Mouse (Mus musculus): ENCODE data around the gene Slit3. TPM values are rescaled to one million over a fixed set of nuclear protein-coding genes. Genes with fewer than 3 reads are reported as not detected.

Gene Slit3
- polyA plus RNA-seq, 1 experiment from 2014 or later: 0.03 TPM

DNA sequence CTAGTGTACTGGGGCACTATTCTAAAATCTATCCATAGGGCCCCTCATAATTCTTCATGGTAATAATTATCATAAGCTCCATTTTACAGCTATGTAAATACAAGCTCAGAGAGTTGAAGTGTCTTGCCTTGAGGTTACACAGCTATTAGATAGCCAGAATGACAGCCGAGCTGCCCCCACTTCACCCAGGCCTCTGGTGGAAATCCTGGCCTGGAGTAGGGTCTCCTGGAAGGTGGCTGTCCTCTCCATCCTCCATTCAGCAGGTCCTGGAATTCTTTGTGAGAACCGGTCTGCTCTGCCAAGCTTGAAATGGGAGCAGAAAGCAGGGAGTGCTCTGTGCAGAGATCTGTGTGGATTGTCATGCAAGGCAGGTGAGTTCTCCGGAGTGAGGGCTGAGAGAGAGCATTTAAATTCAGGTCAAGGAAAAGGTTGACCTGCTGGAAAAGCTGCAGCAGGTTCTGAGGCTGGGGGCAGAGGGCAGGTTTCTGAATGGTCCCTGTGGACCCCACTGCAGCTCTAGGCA is 517.9 kb downstream of the Slit3 start:
- ChIA-PET POLR2A (no interaction called here), CTCF (interaction anchor here (1.2 kb wide), 1 partner anchor 25 kb away, joined by 3 read pairs; no protein-coding TSS in a partner anchor)
- H3K27me3 ChIP-seq: peaks cover 6% of the 10 kb centered on the region
- no peak for TF ChIP-seq CTCF (IDR thresholded peaks at IDR 0.05)
- in situ Hi-C loops (cut with MboI; ENCODE audit: low pct_unique_long_range_greater_than_20kb): no loop called here
- no peak for ATAC-seq
- DNase-seq (ENCODE audit: low read depth, low spot score): no peak

DNA sequence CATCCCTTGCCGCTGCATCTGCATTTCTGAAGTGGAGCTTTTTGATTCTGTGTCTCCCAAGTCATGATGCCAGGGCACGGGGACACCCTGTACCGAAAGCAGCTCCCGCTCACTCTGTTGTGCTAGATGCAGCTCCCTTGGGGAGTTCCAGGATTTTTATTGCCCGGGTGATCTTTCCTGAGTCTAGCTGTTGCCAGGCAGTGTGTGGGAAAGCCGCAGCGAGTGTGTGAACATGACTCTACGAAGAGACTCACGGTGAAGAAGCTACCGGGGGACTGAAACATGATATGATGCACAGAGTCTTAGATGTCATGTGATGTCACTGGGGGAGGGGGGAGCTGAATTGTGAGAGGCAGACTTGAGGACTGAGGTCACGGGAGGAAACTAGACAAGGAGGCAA is 518.4 kb downstream of the Slit3 start:
- POLR2A ChIA-PET: no interaction called here

DNA sequence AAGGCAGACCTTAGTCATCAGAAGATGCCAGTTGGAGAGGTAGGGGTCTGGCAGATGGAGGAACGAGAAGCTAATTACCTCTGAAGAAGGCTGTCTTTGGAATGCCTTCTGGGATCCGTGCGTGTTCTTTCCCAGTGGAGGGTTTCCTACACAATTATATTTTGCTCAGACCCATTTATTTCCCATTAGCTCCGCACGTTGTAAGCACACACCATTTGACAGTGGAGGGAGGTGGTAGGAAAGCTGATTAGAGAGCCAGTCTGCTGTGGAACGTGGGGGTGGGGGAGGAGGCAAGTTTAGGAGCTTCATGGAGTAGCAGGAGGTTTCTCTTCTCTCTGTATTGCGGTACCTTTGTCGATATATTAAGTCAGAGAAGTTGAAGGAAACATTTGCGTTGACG is 530.3 kb downstream of the Slit3 start:
- CTCF ChIA-PET: no interaction called here
- in situ Hi-C loops (cut with MboI; ENCODE audit: low pct_unique_long_range_greater_than_20kb): no loop called here

More for the DNA sequence above, 518.4 kb downstream of the Slit3 start:
- peaks cover 9% of the 10 kb centered on the region for H3K27me3 ChIP-seq
- TF ChIP-seq CTCF (IDR thresholded peaks at IDR 0.05): no peak
- in situ Hi-C loops (cut with MboI; ENCODE audit: low pct_unique_long_range_greater_than_20kb): no loop called here
- CTCF ChIA-PET: interaction anchor here (1.2 kb wide), 1 partner anchor 24 kb away, joined by 3 read pairs; no protein-coding TSS in a partner anchor
- no peak for ATAC-seq
- DNase-seq (ENCODE audit: low read depth, low spot score): no peak

DNA sequence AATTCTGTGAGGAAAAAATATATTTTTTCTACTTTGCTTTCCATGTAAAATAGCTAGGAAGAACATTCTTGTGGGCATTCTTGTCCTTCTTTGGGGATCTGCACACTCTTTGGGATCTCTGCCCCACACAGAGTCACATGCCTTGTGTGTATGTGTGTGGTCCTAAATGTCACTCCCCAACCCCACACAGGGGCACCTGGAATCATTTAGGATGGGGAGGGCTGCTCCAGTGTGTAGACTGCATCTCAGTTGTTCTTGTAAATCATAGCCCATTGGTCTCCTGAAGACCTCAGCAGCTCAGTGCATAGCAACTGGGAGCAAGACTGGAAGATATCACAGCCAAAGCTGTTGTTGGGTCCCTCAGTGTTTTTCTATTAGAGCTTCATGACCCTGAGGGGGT is 534.8 kb downstream of the Slit3 start:
- POLR2A ChIA-PET: no interaction called here
- in situ Hi-C loops (cut with MboI; ENCODE audit: low pct_unique_long_range_greater_than_20kb): no loop called here
- peaks cover 9% of the 10 kb centered on the region for H3K27me3 ChIP-seq
- DNase-seq (ENCODE audit: low read depth, low spot score) (no peak), ATAC-seq (no peak)
- no peak for TF ChIP-seq CTCF (IDR thresholded peaks at IDR 0.05)
- CTCF ChIA-PET: no interaction called here

More for the DNA sequence above, 530.3 kb downstream of the Slit3 start:
- ATAC-seq (no peak), DNase-seq (ENCODE audit: low read depth, low spot score) (no peak)
- H3K27me3 ChIP-seq: peaks cover 7% of the 10 kb centered on the region
- POLR2A ChIA-PET: no interaction called here
- TF ChIP-seq CTCF (IDR thresholded peaks at IDR 0.05): no peak

DNA sequence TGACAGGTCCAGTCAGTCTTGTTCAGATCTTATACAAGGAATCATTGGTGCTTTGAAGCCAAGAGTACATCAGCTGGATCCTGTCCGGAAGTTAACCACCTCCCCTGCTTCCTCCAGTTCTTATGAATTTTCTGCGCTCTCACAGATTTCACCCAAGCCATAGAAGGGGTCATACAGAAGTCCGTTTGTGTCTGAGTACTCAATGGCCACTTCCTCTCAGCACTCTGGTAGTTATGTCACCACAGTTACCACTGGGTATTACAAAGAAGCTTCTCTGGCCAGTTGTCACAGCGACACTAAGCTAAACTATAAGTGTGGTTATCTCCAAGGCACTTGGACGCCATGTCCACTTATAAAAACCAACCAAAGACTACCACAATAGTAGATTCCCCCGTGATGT is 536.6 kb downstream of the Slit3 start:
- no peak for ATAC-seq
- no peak for TF ChIP-seq CTCF (IDR thresholded peaks at IDR 0.05)
- ChIA-PET POLR2A (no interaction called here), CTCF (no interaction called here)
- in situ Hi-C loops (cut with MboI; ENCODE audit: low pct_unique_long_range_greater_than_20kb): no loop called here
- DNase-seq (ENCODE audit: low read depth, low spot score): no peak
- H3K27me3 ChIP-seq: peaks cover 12% of the 10 kb centered on the region

GRCm38 (mm10) chr11:35660967-35661366 is 539.9 kb downstream of the Slit3 start:
- ATAC-seq: no peak
- in situ Hi-C loops (cut with MboI; ENCODE audit: low pct_unique_long_range_greater_than_20kb): no loop called here
- TF ChIP-seq CTCF (IDR thresholded peaks at IDR 0.05): no peak
- DNase-seq (ENCODE audit: low read depth, low spot score): no peak
- CTCF ChIA-PET: no interaction called here
- peaks cover 6% of the 10 kb centered on the region for H3K27me3 ChIP-seq
- POLR2A ChIA-PET: no interaction called here

DNA sequence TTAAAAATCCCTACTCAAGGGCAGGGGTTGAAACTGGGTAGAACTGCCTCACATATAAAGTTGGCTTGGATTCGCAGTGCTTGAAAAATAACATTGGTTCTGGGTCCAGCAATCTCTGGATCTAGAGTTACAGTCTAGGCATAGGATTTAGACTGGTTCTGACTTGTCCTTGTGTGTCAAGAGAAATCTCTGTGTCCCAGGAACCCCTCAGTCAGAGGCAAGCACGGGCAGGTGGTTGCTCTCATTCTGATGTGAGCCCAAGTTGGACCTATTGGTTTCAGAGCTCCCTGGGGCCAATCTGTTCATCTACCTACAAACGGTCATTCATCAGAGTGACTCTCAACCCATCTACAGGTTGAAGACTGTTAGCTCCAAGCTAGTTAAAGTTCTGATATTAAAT is 541.9 kb downstream of the Slit3 start:
- in situ Hi-C loops (cut with MboI; ENCODE audit: low pct_unique_long_range_greater_than_20kb): no loop called here
- no peak for DNase-seq (ENCODE audit: low read depth, low spot score)
- no peak for ATAC-seq
- TF ChIP-seq CTCF (IDR thresholded peaks at IDR 0.05): no peak
- ChIA-PET POLR2A (no interaction called here), CTCF (interaction anchor here (1.2 kb wide), 1 partner anchor 24 kb away, joined by 3 read pairs; no protein-coding TSS in a partner anchor)
- H3K27me3 ChIP-seq: peaks cover 6% of the 10 kb centered on the region

GRCm38 (mm10) chr11:35663661-35664060 is 542.6 kb downstream of the Slit3 start:
- DNase-seq (ENCODE audit: low read depth, low spot score) (no peak), ATAC-seq (no peak)
- H3K27me3 ChIP-seq: peaks cover 6% of the 10 kb centered on the region
- TF ChIP-seq CTCF (IDR thresholded peaks at IDR 0.05): no peak
- CTCF ChIA-PET: interaction anchor here (1.2 kb wide), 1 partner anchor 25 kb away, joined by 3 read pairs; no protein-coding TSS in a partner anchor
- in situ Hi-C loops (cut with MboI; ENCODE audit: low pct_unique_long_range_greater_than_20kb): no loop called here
- POLR2A ChIA-PET: no interaction called here

GRCm38 (mm10) chr11:35664991-35665390 is 544.0 kb downstream of the Slit3 start:
- peak; percentile 80 for TF ChIP-seq CTCF (IDR thresholded peaks at IDR 0.05)
- POLR2A ChIA-PET: no interaction called here
- ATAC-seq: peak; percentile 18

DNA sequence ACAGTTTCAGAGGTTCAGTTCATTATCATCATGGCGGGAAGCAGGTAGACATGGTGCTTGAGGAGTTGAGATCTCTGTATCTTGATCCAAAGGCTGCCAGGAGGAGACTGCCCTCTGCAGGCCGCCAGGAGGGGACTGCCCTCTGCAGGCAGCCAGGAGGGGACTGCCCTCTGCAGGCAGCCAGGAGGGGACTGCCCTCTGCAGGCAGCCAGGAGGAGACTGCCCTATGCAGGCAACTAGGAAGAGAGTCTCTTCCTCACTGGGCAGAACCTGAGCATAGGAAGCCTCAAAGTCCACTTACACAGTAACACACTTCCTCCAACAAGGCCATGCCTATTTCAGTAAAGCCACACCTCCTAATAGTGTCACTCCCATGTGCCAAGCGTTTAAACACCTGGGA is 546.4 kb downstream of the Slit3 start:
- ChIA-PET POLR2A (no interaction called here), CTCF (no interaction called here)
- no peaks in the 10 kb centered on the region for H3K27me3 ChIP-seq
- no peak for DNase-seq (ENCODE audit: low read depth, low spot score)
- TF ChIP-seq CTCF (IDR thresholded peaks at IDR 0.05): peak; percentile 49
- in situ Hi-C loops (cut with MboI; ENCODE audit: low pct_unique_long_range_greater_than_20kb): no loop called here
- peak; percentile 20 for ATAC-seq

More at GRCm38 (mm10) chr11:35664991-35665390, 544.0 kb downstream of the Slit3 start:
- CTCF ChIA-PET: no interaction called here
- H3K27me3 ChIP-seq: peaks cover 6% of the 10 kb centered on the region
- no peak for DNase-seq (ENCODE audit: low read depth, low spot score)
- in situ Hi-C loops (cut with MboI; ENCODE audit: low pct_unique_long_range_greater_than_20kb): no loop called here

GRCm38 (mm10) chr11:35668138-35668537 is 547.1 kb downstream of the Slit3 start:
- POLR2A ChIA-PET: no interaction called here
- no peak for DNase-seq (ENCODE audit: low read depth, low spot score)

DNA sequence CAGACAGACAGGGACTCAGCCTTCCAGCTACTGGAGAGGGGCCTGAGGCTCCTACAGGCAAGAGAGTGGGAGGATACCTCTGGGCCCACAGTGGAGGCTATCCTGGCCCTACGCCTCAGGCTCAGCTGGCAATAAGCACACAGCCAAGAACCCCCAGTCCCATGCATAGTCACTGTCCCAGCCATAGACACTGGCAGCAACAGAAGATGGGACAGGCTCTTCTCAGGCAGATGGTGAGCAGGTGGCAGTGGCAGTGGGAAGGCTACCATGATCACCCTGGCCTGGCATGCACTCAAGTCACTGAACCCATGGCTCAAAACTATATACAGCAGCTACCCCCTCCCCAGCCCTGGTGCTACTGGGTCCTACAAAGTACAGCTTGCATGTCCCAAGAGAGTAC is 547.7 kb downstream of the Slit3 start:
- in situ Hi-C loops (cut with MboI; ENCODE audit: low pct_unique_long_range_greater_than_20kb): no loop called here
- H3K27me3 ChIP-seq: no peaks in the 10 kb centered on the region
- DNase-seq (ENCODE audit: low read depth, low spot score): no peak
- POLR2A ChIA-PET: no interaction called here
- no peak for TF ChIP-seq CTCF (IDR thresholded peaks at IDR 0.05)
- ATAC-seq: no peak
- CTCF ChIA-PET: interaction anchor here (0.5 kb wide), 1 partner anchor 59 kb away, joined by 3 read pairs; no protein-coding TSS in a partner anchor

More at GRCm38 (mm10) chr11:35668138-35668537, 547.1 kb downstream of the Slit3 start:
- H3K27me3 ChIP-seq: no peaks in the 10 kb centered on the region
- CTCF ChIA-PET: no interaction called here
- in situ Hi-C loops (cut with MboI; ENCODE audit: low pct_unique_long_range_greater_than_20kb): no loop called here
- no peak for ATAC-seq
- TF ChIP-seq CTCF (IDR thresholded peaks at IDR 0.05): no peak

Data from Patski (cell line).